Mouse (Mus musculus): ENCODE measurements around the gene Cryzl2.

Gene Cryzl2

GRCm38 (mm10) chr1:157458421-157459208 is at the start of gene Cryzl2:
TSS of gene Cryzl2 (plus strand) at chr1:157458577.
- DNase-seq (ENCODE audit: low spot score), result peak; percentile 23

GRCm38 (mm10) chr1:157409648-157410047 is 48.7 kb upstream of the Cryzl2 start:
- no peak for DNase-seq (ENCODE audit: low spot score)

GRCm38 (mm10) chr1:157410937-157411336 is 47.4 kb upstream of the Cryzl2 start:
- no peak for DNase-seq (ENCODE audit: low spot score)

GRCm38 (mm10) chr1:157411341-157411710 is 47.1 kb upstream of the Cryzl2 start:
- DNase-seq (ENCODE audit: low spot score), result no peak

- DNase-seq (ENCODE audit: low spot score), result peak; percentile 2
Measured at GRCm38 (mm10) chr1:157411711-157412380, 46.5 kb upstream of the Cryzl2 start.

GRCm38 (mm10) chr1:157412454-157413369 is 45.7 kb upstream of the Cryzl2 start, which contains the start of gene Rasal2:
TSS of gene Rasal2 (minus strand) at chr1:157412595.
- DNase-seq (ENCODE audit: low spot score), result peak; percentile 76

GRCm38 (mm10) chr1:157415771-157416170 is 42.6 kb upstream of the Cryzl2 start:
- no peak for DNase-seq (ENCODE audit: low spot score)

GRCm38 (mm10) chr1:157416628-157417027 is 41.7 kb upstream of the Cryzl2 start:
- no peak for DNase-seq (ENCODE audit: low spot score)

GRCm38 (mm10) chr1:157417414-157417813 is 41.0 kb upstream of the Cryzl2 start:
- DNase-seq (ENCODE audit: low spot score), result no peak

GRCm38 (mm10) chr1:157417861-157418260 is 40.5 kb upstream of the Cryzl2 start:
- DNase-seq (ENCODE audit: low spot score), result no peak

GRCm38 (mm10) chr1:157425741-157426427 is 32.5 kb upstream of the Cryzl2 start:
- no peak for DNase-seq (ENCODE audit: low spot score)

- no peak for DNase-seq (ENCODE audit: low spot score)
Measured at GRCm38 (mm10) chr1:157426933-157427332, 31.4 kb upstream of the Cryzl2 start.

GRCm38 (mm10) chr1:157427604-157428003 is 30.8 kb upstream of the Cryzl2 start:
- DNase-seq (ENCODE audit: low spot score), result no peak

GRCm38 (mm10) chr1:157428366-157428765 is 30.0 kb upstream of the Cryzl2 start:
- no peak for DNase-seq (ENCODE audit: low spot score)

- DNase-seq (ENCODE audit: low spot score), result no peak
Measured at GRCm38 (mm10) chr1:157433316-157433715, 25.1 kb upstream of the Cryzl2 start.

GRCm38 (mm10) chr1:157434404-157434803 is 24.0 kb upstream of the Cryzl2 start:
- no peak for DNase-seq (ENCODE audit: low spot score)

- no peak for DNase-seq (ENCODE audit: low spot score)
Measured at GRCm38 (mm10) chr1:157435926-157436325, 22.5 kb upstream of the Cryzl2 start.

- no peak for DNase-seq (ENCODE audit: low spot score)
Measured at GRCm38 (mm10) chr1:157438290-157438689, 20.1 kb upstream of the Cryzl2 start.

- DNase-seq (ENCODE audit: low spot score), result no peak
Measured at GRCm38 (mm10) chr1:157439101-157439500, 19.3 kb upstream of the Cryzl2 start.

GRCm38 (mm10) chr1:157439973-157440641 is 18.3 kb upstream of the Cryzl2 start:
- DNase-seq (ENCODE audit: low spot score), result no peak

Measured in spleen, adult 12 weeks (tissue).